Mouse (Mus musculus): ENCODE results near the gene Mid1ip1. TPM values are rescaled to one million over a fixed set of nuclear protein-coding genes. Genes with fewer than 3 reads are reported as not detected.

The Mid1ip1 gene
- 30.3 and 34.8 TPM in 2 replicates for polyA plus RNA-seq (2015; fragmentation: Nextera tagmentation; extraction: Ambion mirVana)

DNA sequence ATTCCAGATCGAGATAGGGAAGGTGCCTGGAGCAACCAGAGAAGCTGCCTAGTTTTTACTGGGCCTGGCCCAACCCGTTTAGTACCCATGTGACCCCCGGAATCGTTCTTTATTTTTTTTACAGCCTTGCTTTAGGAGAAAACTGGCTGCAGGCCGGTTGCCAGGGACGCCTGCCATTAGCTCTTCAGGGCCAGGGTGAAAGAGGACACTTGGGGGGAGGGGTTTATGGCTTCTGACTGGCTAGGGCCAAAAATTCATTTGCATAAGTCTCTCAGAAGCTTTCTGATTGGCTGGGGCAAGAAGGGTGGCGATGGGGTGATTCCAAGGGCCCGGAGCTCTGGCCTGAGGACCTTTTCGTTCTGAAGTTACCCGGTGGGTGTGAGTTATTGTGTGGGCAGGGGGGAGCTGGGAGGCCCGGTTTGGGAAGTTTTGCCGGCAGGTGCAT, at the start of gene Mid1ip1:
Gene Mid1ip1, plus strand, starts transcription at position 318 of the 445 bp plus-strand sequence.
- peak; percentile 68 for ATAC-seq (replicated peaks; ENCODE audit: extremely low read depth, insufficient read depth, low FRiP score)
- Histone ChIP-seq H3K27ac (ENCODE audit: low read length) (peak within 1 kb of the TSS; percentile 76), H3K36me3 (ENCODE audit: control insufficient read depth, insufficient read depth) (no peaks in the 10 kb centered on the region), H3K4me3 (ENCODE audit: low read length) (peak within 1 kb of the TSS; percentile 43), H3K4me2 (ENCODE audit: low read depth, low read length) (peak within 1 kb of the TSS; percentile 55), H3K9ac (ENCODE audit: low read length) (peak within 1 kb of the TSS; percentile 45), H3K9me3 (replicated peaks; ENCODE audit: control insufficient read depth, low read length) (no peaks in the 10 kb centered on the region), H3K27me3 (ENCODE audit: control insufficient read depth, insufficient read depth, low read length) (no peaks in the 10 kb centered on the region), H3K4me1 (ENCODE audit: control insufficient read depth, insufficient read depth, low read length) (peaks cover 9% of the 10 kb centered on the region; the same call in 1 of the 2 replicates)
- 10% methylated on average over 12 of the region's 12 CpGs for WGBS

- H3K36me3 ChIP-seq (ENCODE audit: control insufficient read depth, insufficient read depth), result no peaks in the 10 kb centered on the region
- no peaks in the 10 kb centered on the region for H3K9me3 ChIP-seq (replicated peaks; ENCODE audit: control insufficient read depth, low read length)
- ATAC-seq (replicated peaks; ENCODE audit: extremely low read depth, insufficient read depth, low FRiP score), result no peak
- no peak overlapping the region for H3K9ac ChIP-seq (ENCODE audit: low read length)
- H3K27ac ChIP-seq (ENCODE audit: low read length), result no peak overlapping the region
- no peaks in the 10 kb centered on the region for H3K27me3 ChIP-seq (ENCODE audit: control insufficient read depth, insufficient read depth, low read length)
- H3K4me1 ChIP-seq (ENCODE audit: control insufficient read depth, insufficient read depth, low read length), result no peaks in the 10 kb centered on the region
- no peak overlapping the region for H3K4me3 ChIP-seq (ENCODE audit: low read length)
- no peak overlapping the region for H3K4me2 ChIP-seq (ENCODE audit: low read depth, low read length)
- 72% methylated on average over 5 of the region's 5 CpGs for WGBS
Measured at GRCm38 (mm10) chrX:10694455-10695180, 20.2 kb upstream of the Mid1ip1 start.

GRCm38 (mm10) chrX:10706728-10707127, 8.1 kb upstream of the Mid1ip1 start:
- ATAC-seq (replicated peaks; ENCODE audit: extremely low read depth, insufficient read depth, low FRiP score), result no peak
- 78% methylated on average over 3 of the region's 3 CpGs for WGBS
- H3K27me3 ChIP-seq (ENCODE audit: control insufficient read depth, insufficient read depth, low read length), result no peaks in the 10 kb centered on the region

GRCm38 (mm10) chrX:10713839-10714637, 775 bp upstream of the Mid1ip1 start:
- Histone ChIP-seq H3K27me3 (ENCODE audit: control insufficient read depth, insufficient read depth, low read length) (no peaks in the 10 kb centered on the region), H3K4me1 (ENCODE audit: control insufficient read depth, insufficient read depth, low read length) (peaks cover 9% of the 10 kb centered on the region; the same call in 1 of the 2 replicates), H3K4me3 (ENCODE audit: low read length) (peak overlapping the region; percentile 30), H3K9me3 (replicated peaks; ENCODE audit: control insufficient read depth, low read length) (no peaks in the 10 kb centered on the region), H3K9ac (ENCODE audit: low read length) (0 out of 2 replicates have a peak overlapping the region, but pooled peaks have one; percentile 45), H3K4me2 (ENCODE audit: low read depth, low read length) (peak overlapping the region; percentile 55), H3K36me3 (ENCODE audit: control insufficient read depth, insufficient read depth) (no peaks in the 10 kb centered on the region), H3K27ac (ENCODE audit: low read length) (peak overlapping the region; percentile 51)
- no peak for ATAC-seq (replicated peaks; ENCODE audit: extremely low read depth, insufficient read depth, low FRiP score)
- 28% methylated on average over 11 of the region's 11 CpGs for WGBS

More at GRCm38 (mm10) chrX:10706728-10707127, 8.1 kb upstream of the Mid1ip1 start:
- Histone ChIP-seq H3K9me3 (replicated peaks; ENCODE audit: control insufficient read depth, low read length) (no peaks in the 10 kb centered on the region), H3K4me3 (ENCODE audit: low read length) (no peak overlapping the region), H3K4me2 (ENCODE audit: low read depth, low read length) (no peak overlapping the region), H3K9ac (ENCODE audit: low read length) (no peak overlapping the region), H3K36me3 (ENCODE audit: control insufficient read depth, insufficient read depth) (no peaks in the 10 kb centered on the region), H3K27ac (ENCODE audit: low read length) (no peak overlapping the region), H3K4me1 (ENCODE audit: control insufficient read depth, insufficient read depth, low read length) (no peaks in the 10 kb centered on the region)

GRCm38 (mm10) chrX:10716917-10717763, 2.3 kb downstream of the Mid1ip1 start:
- Histone ChIP-seq H3K4me1 (ENCODE audit: control insufficient read depth, insufficient read depth, low read length) (peaks cover 13% of the 10 kb centered on the region; the same call in 1 of the 2 replicates), H3K4me3 (ENCODE audit: low read length) (peak overlapping the region; percentile 67), H3K9ac (ENCODE audit: low read length) (peak overlapping the region; percentile 79), H3K27ac (ENCODE audit: low read length) (peak overlapping the region; percentile 90), H3K27me3 (ENCODE audit: control insufficient read depth, insufficient read depth, low read length) (no peaks in the 10 kb centered on the region), H3K4me2 (ENCODE audit: low read depth, low read length) (peak overlapping the region; percentile 74), H3K9me3 (replicated peaks; ENCODE audit: control insufficient read depth, low read length) (no peaks in the 10 kb centered on the region), H3K36me3 (ENCODE audit: control insufficient read depth, insufficient read depth) (no peaks in the 10 kb centered on the region)
- peak; percentile 86 for ATAC-seq (replicated peaks; ENCODE audit: extremely low read depth, insufficient read depth, low FRiP score)
- 14% methylated on average over 48 of the region's 50 CpGs for WGBS

DNA sequence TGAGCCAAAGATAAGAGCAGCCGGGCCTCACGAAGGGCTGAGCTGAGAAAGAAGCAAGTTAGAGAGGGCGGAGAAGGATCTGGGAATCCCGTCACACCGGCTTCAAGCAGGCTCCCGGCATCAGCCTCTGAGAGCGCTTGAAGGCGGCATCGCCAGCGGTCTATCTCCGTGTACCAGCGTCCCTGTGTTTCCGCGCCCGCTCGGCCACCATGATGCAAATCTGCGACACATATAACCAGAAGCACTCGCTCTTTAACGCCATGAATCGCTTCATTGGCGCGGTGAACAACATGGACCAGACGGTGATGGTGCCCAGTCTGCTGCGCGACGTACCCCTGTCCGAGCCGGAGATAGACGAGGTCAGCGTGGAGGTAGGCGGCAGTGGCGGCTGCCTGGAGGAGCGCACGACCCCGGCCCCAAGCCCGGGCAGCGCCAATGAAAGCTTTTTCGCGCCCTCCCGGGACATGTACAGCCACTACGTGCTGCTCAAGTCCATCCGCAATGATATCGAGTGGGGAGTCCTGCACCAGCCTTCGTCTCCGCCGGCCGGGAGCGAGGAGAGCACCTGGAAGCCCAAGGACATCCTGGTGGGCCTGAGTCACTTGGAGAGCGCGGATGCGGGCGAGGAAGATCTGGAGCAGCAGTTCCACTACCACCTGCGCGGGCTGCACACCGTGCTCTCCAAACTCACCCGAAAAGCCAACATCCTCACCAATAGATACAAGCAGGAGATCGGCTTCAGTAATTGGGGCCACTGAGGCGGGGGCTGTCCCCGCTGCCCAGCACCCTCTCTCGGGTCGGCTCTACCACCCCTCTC, 3.4 kb downstream of the Mid1ip1 start:
- Histone ChIP-seq H3K4me2 (ENCODE audit: low read depth, low read length) (peak overlapping the region; percentile 74), H3K27me3 (ENCODE audit: control insufficient read depth, insufficient read depth, low read length) (no peaks in the 10 kb centered on the region), H3K27ac (ENCODE audit: low read length) (peak overlapping the region; percentile 90), H3K4me1 (ENCODE audit: control insufficient read depth, insufficient read depth, low read length) (peaks cover 13% of the 10 kb centered on the region; the same call in 1 of the 2 replicates), H3K36me3 (ENCODE audit: control insufficient read depth, insufficient read depth) (no peaks in the 10 kb centered on the region), H3K9ac (ENCODE audit: low read length) (peak overlapping the region; percentile 79), H3K9me3 (replicated peaks; ENCODE audit: control insufficient read depth, low read length) (no peaks in the 10 kb centered on the region), H3K4me3 (ENCODE audit: low read length) (peak overlapping the region; percentile 67)
- 12% methylated on average over 61 of the region's 61 CpGs for WGBS
- ATAC-seq (replicated peaks; ENCODE audit: extremely low read depth, insufficient read depth, low FRiP score), result no peak

GRCm38 (mm10) chrX:10718838-10719539, 4.2 kb downstream of the Mid1ip1 start:
- Histone ChIP-seq H3K9me3 (replicated peaks; ENCODE audit: control insufficient read depth, low read length) (no peaks in the 10 kb centered on the region), H3K9ac (ENCODE audit: low read length) (peak overlapping the region; percentile 79), H3K27ac (ENCODE audit: low read length) (peak overlapping the region; percentile 90), H3K4me3 (ENCODE audit: low read length) (peak overlapping the region; percentile 67), H3K4me2 (ENCODE audit: low read depth, low read length) (peak overlapping the region; percentile 74), H3K4me1 (ENCODE audit: control insufficient read depth, insufficient read depth, low read length) (peaks cover 13% of the 10 kb centered on the region; the same call in 1 of the 2 replicates), H3K27me3 (ENCODE audit: control insufficient read depth, insufficient read depth, low read length) (no peaks in the 10 kb centered on the region), H3K36me3 (ENCODE audit: control insufficient read depth, insufficient read depth) (no peaks in the 10 kb centered on the region)
- no peak; the same call in 1 of the 2 replicates for ATAC-seq (replicated peaks; ENCODE audit: extremely low read depth, insufficient read depth, low FRiP score)
- WGBS, result 13% methylated on average over 22 of the region's 22 CpGs

All from heart, embryonic 16.5 days (tissue).